Mouse (Mus musculus) cortical plate, adult 2 months (tissue): ENCODE results near the gene Dpp3.

Source experiments
- CTCF ChIP-seq: fragments of 200-500 bp; IDR thresholded peaks from 2 replicates; pipeline ENCODE4 v1.5.1; 2011; ENCODE audit warnings: mild to moderate bottlenecking, control low read depth, low read length; ENCODE audit not compliant: insufficient read depth; ENCODE audit errors: extremely low read depth
- POLR2A ChIP-seq: fragments of 200-500 bp; IDR thresholded peaks from 2 replicates; pipeline ENCODE4 v1.6.1; 2011; ENCODE audit warnings: mild to moderate bottlenecking, low read length, control low read depth; ENCODE audit not compliant: insufficient read depth; ENCODE audit errors: extremely low read depth

GRCm38 (mm10) chr19:4961928-4962601 lies 34.0 kb upstream of the Dpp3 start, which contains the start of gene Mrpl11:
- TF ChIP-seq POLR2A = peak; percentile 40; the same call in 1 of the 2 replicates
- peak; percentile 80 for TF ChIP-seq CTCF
